Mouse (Mus musculus): Measurements from ENCODE around the gene Spaca3. TPM values are rescaled to one million over a fixed set of nuclear protein-coding genes. Genes with fewer than 3 reads are reported as not detected.

The Spaca3 gene
- total RNA-seq, 2 experiments from 2014 or later = not detected

DNA sequence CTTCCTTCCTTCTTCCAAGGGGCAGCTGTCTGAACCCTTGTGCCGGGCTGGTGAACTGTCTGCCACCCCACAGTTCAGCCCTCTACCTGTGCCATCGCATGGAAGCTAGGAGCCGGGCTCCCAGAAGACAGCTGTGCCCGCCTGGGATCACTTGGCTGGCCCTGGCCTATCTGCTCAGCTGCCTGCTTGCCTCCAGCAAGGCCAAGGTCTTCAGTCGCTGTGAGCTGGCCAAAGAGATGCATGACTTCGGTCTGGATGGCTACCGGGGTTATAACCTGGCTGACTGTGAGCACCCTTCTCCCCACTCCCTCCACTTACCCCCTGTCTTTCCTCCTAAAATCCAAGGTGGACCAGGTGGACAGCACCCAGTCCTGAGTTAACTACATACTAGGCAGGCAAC lies 4.8 kb downstream of the Spaca3 start:
- intact Hi-C loops (cut with DNase I) = no loop called here
- DNase-seq = no peak

DNA sequence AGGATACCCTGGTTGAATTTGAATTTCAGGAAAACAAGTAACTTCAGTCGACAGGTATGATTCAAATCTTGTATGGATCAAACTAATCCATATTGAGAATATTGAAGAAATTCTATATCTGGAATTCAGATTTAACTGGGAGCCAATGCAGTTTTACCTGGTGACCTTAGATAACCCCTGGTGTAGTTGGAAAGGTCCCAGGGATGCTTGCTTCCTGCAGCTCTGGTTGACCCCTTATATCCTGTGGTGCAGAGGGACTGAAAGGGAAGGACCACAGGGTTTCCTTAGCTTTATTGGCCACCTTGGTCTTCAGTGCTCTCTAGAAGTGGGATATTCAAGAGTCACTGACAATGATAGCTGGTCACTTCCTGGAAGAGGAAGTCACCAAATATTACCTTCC lies 9.9 kb downstream of the Spaca3 start:
- intact Hi-C loops (cut with DNase I) = no loop called here
- no peak for DNase-seq

DNA sequence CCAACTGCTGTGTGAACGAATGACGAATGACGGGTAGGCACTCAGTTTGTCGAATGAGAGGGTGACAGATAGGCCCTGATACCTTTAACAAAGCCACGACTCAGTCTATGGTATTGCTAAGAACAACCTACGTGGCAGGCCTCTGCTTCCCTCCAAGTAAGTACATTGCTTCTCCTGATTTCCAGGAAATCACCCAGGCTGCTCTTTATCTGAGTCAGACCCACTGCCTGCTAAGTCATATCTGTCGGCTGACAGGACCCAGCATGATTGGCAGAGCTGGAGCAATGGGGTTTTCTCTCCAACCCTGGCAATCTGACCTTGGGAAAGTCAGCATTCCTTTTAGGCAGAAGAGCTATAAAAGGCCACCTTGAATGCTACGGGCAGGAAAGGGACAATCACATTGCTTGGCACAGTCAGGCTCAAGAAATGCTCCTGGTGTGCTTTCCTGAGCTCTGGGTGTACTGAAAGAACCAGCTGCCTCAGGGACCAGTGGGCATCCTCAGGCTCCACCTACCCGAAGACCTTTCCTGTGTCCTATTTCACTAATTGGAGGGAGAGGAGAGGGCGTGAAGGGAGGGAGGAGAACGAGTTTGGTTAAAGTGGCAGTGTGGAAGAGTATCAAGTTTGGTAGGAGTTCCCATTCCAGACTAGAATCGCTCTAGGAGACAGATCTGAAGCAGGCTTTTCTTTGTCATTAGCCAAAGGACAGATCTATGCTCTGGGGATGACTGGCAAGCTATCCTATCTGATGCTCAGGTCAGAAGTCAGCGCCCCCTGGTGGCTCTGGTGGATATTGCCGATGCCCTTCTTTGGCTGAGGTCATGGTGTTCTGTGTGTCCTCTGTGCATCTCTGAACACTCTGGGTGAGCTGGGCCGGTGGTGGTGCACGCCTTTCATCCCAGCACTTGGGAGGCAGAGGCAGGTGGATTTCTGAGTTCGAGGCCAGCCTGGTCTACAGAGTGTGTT lies 14.6 kb downstream of the Spaca3 start:
- intact Hi-C loops (cut with DNase I) = no loop called here

DNA sequence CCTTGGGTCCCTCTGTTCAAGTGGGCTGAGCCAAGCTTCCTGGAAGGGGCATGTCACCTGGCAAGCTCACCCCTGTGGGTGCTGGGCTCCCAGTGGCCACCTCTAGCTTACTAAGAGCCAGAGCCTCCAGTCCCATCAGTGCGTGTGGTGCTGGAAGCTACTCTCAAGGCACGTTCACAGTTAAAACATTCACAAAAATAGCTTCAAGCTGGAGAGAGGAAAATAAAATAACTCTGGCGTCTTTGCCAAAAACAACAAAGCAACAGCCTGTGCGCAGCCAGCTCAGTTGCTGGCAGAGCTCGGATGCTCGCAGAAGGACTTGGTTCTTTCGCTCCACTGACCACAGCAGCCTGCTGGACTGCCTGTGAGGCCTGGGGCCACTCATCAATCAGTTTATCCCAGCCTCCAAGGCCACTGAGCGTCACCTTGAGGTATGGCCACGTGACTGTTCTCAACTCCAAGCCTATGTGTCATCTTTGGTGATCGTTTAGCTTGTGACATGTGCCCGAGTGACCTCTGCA lies 19.0 kb downstream of the Spaca3 start:
- intact Hi-C loops (cut with DNase I) = no loop called here
- peak in 1 of 2 experiments; percentile 16 for DNase-seq

More for the DNA sequence above, 14.6 kb downstream of the Spaca3 start:
- peak; percentile 23 to 37 for DNase-seq

DNA sequence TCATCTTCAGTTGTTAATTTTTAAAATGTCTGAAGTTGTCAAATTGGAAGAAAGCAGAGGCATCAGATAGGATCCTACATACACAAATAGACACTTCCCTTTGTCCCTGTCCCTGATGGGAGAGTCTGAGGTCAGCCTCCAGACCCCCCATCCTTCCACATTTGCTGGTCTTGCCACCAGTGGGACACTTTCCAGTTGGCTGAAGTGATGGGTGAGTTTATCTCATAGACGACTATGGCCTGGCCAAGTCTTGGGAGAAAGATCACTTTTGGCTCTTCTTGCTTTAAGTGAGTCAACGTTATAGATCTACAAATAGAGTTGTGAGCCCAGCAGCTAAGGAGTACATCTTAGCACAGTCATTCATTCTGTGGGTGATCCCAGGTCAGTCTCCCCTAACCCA lies 19.9 kb downstream of the Spaca3 start:
- intact Hi-C loops (cut with DNase I) = no loop called here
- DNase-seq = no peak

DNA sequence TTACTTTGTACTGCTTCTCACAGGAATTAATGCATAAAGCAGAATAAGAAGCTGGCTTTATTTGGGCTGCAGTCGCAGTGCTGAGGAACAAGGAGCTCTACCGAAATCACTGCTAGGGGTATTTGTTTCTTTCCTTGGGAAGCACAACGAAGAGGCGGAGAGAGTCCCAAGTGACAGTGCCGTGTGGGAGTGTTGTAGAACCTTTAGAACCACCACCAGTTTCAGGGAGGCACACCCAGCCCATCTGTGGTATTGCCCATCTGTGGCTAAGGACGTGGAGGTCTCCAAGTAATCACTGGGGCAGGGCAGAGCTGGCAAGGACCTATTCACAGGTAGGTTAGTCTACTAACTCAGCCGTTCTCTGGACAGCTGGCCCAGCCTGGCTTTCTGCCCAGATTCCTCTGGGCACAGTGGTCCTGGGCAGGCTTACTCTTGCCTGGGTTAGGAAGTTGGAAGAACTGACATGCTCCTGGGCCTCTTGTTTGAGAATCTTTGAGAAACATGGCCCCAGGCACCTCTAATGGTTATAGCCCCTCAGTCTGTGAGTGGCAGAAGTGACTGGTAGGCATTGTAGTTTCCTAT lies 24.2 kb downstream of the Spaca3 start:
- intact Hi-C loops (cut with DNase I) = no loop called here
- DNase-seq = no peak

DNA sequence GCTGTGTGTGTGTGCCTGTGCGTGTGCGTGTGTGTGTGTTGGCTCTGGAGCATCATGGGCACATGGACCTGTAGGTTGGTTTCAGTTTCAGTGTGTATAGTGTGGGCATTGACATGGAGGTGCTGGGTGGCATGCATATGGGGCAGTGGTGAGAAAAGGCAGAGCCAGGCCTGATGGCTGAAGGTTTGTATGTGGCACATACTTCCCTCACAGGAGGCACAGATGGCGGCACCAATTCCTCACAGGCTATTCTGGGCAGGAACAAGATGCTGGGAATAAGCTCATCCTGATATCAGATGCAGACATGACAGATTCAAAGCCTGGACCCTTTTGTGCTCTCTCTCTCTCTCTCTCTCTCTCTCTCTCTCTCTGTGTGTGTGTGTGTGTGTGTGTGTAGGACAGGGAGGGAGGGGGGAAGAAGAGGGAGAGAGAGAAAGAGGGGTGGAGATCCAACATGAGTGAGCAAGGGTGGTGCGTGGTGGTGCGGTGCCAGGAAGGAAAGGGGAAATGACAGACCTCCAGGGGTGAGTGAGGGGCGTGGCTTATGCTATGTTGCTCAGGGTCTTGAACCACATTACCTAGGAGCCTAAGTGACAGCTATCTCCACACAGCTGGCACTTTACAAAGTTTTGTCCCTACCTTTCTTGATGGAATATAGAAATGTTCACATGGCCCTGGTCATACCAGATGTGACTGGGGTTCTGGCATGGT lies 26.5 kb downstream of the Spaca3 start:
- no peak for DNase-seq
- intact Hi-C loops (cut with DNase I) = no loop called here

DNA sequence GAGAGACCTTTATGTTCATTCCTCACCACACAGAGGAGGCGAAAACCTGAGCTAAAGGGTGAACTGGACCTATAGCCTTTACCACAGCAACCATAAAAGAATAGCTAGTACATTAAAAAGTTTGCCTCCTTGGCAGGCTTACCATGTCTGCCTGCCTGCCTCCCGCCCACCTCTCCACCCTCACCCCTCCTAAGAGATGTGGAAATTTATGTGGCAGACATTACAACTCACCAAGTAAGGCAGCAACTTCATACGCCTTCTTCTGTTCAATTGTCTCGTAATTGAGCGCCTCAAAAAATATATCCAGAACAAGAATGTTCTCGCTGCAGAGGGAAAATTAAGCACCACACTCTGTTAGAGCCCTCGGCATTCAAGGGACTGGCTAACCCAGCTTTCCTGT lies 28.2 kb downstream of the Spaca3 start:
- DNase-seq = no peak
- intact Hi-C loops (cut with DNase I) = no loop called here

DNA sequence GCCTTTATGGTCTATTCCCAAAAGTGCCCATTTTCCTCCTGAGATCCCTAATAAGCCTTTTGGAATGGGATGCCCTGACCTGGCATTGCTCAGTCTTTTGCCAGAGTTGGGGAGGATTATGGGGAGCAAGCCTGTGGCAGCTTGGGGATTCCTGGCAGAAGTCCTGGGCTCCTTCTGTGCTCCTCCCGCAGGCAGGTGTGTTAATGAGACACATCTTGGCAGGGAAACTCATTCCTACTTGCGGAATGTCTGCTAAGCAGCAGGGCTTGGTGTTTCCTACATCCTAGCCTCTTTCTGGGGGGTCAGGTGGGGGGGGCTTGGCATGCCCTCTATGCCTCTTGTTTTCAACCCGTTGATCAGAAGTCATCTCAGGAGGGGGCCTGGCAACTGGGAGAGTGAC lies 28.9 kb downstream of the Spaca3 start:
- no peak for DNase-seq
- intact Hi-C loops (cut with DNase I) = no loop called here

DNA sequence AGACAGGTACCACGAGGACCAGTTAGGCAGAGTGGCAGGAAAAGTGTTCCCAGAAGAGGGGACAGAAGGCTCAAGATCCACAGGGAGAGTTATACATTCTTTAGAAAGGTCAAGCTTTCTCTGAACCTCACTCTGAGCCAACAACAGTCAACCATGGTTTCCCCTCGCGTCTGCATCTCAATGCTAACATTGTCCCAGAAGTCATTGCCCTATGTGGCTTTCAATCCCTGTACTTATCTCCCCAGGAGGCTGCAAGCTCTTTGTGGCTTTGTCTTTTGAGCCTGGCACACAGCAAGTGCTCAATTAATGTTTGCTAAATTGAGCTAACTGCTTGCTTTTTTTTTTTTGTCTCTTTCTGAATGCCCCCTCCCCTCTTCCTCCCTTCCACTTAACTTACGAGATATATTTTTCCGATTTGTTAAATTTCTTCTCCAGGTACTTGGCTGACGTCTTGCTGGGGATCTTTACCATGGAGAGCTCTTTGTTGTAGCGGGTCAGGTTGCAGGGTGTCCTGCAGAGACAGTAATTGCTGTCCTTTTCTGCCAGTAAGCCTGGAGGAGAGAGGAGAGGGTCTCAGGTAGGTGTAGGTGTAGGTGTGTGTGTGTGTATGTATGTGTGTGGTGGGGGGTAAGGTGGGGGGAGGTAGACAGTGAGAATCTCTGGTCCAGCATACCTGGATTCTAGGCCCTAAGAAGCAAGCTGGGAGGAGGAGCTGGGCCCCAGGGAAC lies 31.3 kb downstream of the Spaca3 start:
- no peak for DNase-seq
- intact Hi-C loops (cut with DNase I) = no loop called here

DNA sequence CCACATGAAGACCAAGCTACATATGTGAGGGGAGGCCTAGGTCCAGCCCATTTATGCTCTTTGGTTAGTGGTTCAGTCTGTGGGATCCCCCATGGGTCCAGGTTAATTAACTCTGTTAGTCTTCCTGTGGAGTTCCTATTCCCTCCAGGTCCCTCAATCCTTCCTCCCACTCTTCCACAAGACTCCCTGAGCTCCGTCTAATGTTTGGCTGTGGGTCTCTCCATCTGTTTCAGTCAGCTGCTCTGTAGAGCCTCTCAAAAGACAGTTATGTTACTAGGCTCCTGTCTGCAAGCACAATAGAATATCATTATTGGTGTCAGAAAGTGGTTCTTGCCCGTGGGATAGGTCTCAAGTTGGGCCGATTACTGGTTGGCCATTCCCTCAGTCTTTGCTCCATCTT lies 37.7 kb downstream of the Spaca3 start:
- no peak for DNase-seq
- intact Hi-C loops (cut with DNase I) = no loop called here

DNA sequence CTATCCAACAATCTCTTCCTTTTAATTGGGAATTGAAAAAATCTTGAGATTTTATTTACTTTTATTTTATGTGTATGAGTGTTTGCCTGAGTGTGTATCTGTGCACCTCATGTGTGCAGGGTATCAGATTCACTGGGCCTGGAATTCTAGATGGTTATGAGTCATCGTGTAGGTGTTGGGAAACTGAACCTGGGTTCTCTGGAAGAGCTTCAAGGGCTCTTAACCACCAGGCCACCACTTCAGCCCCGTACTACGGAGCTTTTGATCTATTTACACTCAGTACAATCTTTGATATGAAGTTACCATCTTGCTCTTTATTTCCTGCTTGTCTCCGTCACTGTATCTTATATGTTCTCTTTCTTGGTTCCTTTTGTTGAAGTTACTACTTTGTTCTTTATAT lies 42.4 kb downstream of the Spaca3 start:
- intact Hi-C loops (cut with DNase I) = no loop called here
- no peak for DNase-seq

DNA sequence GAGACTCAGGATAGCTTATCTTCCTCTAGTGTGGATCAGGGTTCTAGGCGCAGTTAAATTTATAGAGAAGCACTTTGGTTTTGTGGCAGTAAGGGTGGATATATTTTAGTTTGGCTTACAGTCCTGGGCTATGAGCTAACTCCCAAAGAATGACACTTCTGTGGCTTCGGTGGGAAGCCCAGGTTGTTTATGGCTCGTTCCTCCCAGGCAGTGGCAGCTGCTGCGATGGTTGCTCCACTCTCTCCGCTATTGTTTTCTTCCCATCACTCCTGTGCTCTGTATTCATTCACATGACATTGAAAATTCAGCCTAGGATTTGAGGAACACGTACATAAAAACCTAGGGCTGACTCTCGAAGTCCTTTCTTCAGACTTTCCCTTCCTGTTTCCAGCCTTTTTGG lies 44.5 kb downstream of the Spaca3 start:
- intact Hi-C loops (cut with DNase I) = no loop called here
- DNase-seq = no peak

DNA sequence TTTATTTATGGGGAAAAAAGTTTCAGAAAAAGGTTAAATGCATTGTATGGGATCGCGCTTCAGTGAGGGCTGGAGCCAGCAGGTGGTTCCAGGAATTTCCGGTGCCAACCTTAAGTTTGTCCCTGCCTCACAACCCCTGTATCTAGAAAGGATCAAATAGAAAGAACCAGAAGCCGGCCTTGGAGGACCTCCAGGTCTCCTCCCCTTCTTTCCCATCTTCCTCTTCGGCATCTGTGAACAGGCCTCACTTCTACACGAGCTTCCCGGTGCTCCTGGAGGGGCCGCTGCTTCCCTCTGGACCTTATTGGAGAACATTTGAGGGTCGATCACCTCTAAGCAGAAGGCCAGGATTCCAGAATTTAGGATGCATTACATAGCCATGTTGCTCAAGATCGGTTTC lies 45.3 kb downstream of the Spaca3 start:
- DNase-seq = no peak
- intact Hi-C loops (cut with DNase I) = no loop called here

DNA sequence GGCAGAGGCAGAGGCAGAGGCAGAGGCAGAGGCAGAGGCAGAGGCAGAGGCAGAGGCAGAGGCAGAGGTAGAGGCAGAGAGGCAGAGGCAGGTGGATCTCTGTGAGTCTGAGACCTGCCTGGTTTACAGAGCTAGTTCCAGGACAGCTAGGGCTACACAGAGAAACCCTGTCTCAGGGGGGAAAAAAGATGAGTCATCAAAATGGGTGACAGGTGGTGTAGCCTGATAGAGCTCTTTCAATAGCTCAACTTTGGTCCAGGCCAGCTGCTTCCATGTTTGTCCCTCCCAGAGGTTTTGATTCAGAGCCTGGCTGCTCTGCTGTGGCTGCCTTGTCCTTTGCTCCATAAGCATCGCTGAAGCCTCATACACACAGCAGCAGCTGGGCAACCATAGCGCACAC lies 46.4 kb downstream of the Spaca3 start:
- no peak for DNase-seq
- intact Hi-C loops (cut with DNase I) = no loop called here

DNA sequence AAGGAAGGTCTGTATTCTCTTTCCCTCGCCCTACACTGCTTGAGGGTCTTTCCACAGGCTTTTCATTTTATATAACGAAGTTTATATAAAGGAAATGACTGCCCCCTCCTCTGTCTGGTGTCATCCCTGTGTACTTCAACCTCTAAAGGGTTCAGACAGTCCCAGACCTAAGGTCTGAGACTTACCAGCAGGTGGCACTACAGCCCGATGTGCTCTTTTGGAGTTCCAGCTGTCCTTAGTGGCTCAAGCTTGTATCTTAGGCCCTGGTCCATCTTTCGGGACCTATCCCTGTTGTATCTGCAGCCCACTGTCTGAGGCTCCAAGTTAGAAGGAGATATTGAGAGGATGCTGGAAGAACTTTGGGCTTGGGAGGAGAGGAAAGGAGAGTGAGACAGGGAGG lies 48.3 kb downstream of the Spaca3 start:
- intact Hi-C loops (cut with DNase I) = no loop called here
- DNase-seq = peak; percentile 19 to 28

DNA sequence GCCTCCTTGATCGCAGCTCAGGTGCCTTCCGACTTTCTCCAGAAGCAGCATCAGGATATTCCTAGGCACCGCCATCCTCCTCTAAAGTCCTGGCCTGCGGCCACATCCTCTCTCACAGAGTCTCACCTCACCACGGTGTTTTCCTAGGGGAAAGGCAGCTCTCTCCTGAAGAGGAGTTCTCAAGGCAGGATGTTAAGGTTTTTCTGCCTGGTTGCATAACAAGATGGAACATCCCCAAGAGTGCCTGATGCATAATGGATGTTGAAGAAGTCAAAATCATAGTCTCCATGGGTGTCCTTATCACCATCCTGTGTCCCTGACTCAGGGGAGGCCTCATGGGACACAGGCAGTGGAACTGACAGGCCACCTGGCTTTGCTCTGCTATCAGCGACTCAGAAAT lies 49.7 kb downstream of the Spaca3 start:
- no peak for DNase-seq
- intact Hi-C loops (cut with DNase I) = no loop called here

DNA sequence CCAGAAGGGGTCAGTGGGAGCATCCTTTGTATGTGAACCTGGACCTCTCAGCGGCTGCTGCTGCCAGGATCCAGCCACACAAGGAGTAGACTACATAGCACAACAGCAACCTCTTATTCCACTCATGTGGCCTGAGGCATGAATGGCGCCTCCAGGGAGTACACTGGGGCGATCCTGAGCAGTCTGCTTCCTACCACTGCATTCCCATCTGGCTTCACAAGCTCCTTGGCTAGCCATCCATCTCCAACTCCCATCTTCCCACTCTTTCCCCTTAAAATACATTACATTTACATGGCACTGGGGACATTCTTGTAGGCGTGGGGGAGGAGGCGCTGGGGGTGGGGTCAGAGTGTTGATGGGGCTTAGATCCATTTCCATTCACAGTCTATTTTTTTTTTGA lies 54.6 kb downstream of the Spaca3 start:
- intact Hi-C loops (cut with DNase I) = no loop called here
- DNase-seq = no peak

DNA sequence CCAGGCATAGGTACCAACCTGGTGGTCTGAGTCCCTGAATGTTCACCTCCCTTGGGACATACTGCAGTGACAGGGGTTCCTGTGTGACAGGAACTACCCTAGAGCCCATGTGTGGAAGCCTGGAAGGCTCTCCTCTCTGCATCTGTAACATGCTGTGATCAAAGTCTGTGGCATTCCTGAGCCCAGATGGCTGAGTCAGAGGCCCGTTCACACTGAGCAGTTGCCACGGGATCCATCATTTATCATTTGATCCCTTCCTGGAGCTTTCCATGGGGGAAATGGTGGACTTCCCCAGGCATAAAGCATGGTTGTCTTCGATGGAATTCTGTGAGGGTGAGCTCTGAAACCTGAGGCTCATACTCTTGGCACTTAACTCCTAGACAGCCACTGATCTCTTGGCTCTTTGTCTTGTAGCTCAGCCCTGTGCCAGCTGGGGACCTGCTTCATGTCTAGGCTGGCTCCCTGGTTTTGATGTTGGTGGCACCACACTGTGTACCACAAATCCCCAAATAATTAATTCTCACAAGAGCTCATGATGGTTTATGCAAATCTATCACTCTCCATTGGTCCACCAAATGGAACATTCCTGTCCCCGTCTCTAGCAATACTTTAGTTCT lies 55.4 kb downstream of the Spaca3 start:
- intact Hi-C loops (cut with DNase I) = no loop called here
- DNase-seq = no peak

All from gastrocnemius, postnatal 36 days (tissue).